Mouse (Mus musculus): ENCODE results near the gene Aurka. TPM values are rescaled to one million over a fixed set of nuclear protein-coding genes. Genes with fewer than 3 reads are reported as not detected.

Gene Aurka
- polyA plus RNA-seq (2016; fragmentation: Nextera tagmentation; extraction: Ambion mirVana), result 102 and 106 TPM in 2 replicates

GRCm38 (mm10) chr2:172370411-172371223 is at the start of gene Aurka, which contains the start of gene Cstf1:
TSS of gene Aurka (minus strand) at chr2:172370535.
TSS of gene Cstf1 (plus strand) at chr2:172370681.
- peak within 1 kb of the TSS; percentile 91 for H3K4me2 ChIP-seq
- ATAC-seq (ENCODE audit: insufficient number of reproducible peaks, low FRiP score), result peak; percentile 98
- H3K4me1 ChIP-seq (replicated peaks), result peaks cover 30% of the 10 kb centered on the region
- H3K27me3 ChIP-seq (replicated peaks), result no peaks in the 10 kb centered on the region
- H3K4me3 ChIP-seq, result peak within 1 kb of the TSS; percentile 94
- H3K36me3 ChIP-seq, result peaks cover 56% of the 10 kb centered on the region
- H3K9ac ChIP-seq, result peak within 1 kb of the TSS; percentile 92
- no peaks in the 10 kb centered on the region for H3K9me3 ChIP-seq (replicated peaks)
- peak within 1 kb of the TSS; percentile 77 for H3K27ac ChIP-seq (ENCODE audit: poor library complexity, severe bottlenecking)
- WGBS, result under 1% methylated on average over 66 of the region's 66 CpGs

- H3K27ac ChIP-seq (ENCODE audit: poor library complexity, severe bottlenecking), result no peak overlapping the region
- no peak for ATAC-seq (ENCODE audit: insufficient number of reproducible peaks, low FRiP score)
- H3K4me3 ChIP-seq, result no peak overlapping the region
- H3K27me3 ChIP-seq (replicated peaks), result peaks cover 5% of the 10 kb centered on the region; the same call in 1 of the 2 replicates
- no peaks in the 10 kb centered on the region for H3K36me3 ChIP-seq
- H3K9me3 ChIP-seq (replicated peaks), result no peaks in the 10 kb centered on the region
- H3K9ac ChIP-seq, result no peak overlapping the region
- H3K4me1 ChIP-seq (replicated peaks), result peaks cover 7% of the 10 kb centered on the region
- WGBS, result 82% methylated on average over 5 of the region's 5 CpGs
- no peak overlapping the region for H3K4me2 ChIP-seq
Observed at GRCm38 (mm10) chr2:172418208-172418607, 47.9 kb upstream of the Aurka start.

GRCm38 (mm10) chr2:172416876-172417275 is 46.5 kb upstream of the Aurka start:
- no peaks in the 10 kb centered on the region for H3K9me3 ChIP-seq (replicated peaks)
- 90% methylated on average over 5 of the region's 5 CpGs for WGBS
- no peak for ATAC-seq (ENCODE audit: insufficient number of reproducible peaks, low FRiP score)

GRCm38 (mm10) chr2:172416218-172416617 is 45.9 kb upstream of the Aurka start:
- 52% methylated on average over 12 of the region's 12 CpGs for WGBS
- peaks cover 17% of the 10 kb centered on the region for H3K4me1 ChIP-seq (replicated peaks)
- no peak overlapping the region for H3K9ac ChIP-seq
- no peak for ATAC-seq (ENCODE audit: insufficient number of reproducible peaks, low FRiP score)
- no peak overlapping the region for H3K27ac ChIP-seq (ENCODE audit: poor library complexity, severe bottlenecking)
- no peaks in the 10 kb centered on the region for H3K36me3 ChIP-seq
- no peak overlapping the region for H3K4me2 ChIP-seq
- no peaks in the 10 kb centered on the region for H3K9me3 ChIP-seq (replicated peaks)
- H3K4me3 ChIP-seq, result no peak overlapping the region
- peaks cover 5% of the 10 kb centered on the region; the same call in 1 of the 2 replicates for H3K27me3 ChIP-seq (replicated peaks)

More at GRCm38 (mm10) chr2:172416876-172417275, 46.5 kb upstream of the Aurka start:
- H3K27me3 ChIP-seq (replicated peaks), result peaks cover 5% of the 10 kb centered on the region; the same call in 1 of the 2 replicates
- H3K27ac ChIP-seq (ENCODE audit: poor library complexity, severe bottlenecking), result no peak overlapping the region
- H3K4me2 ChIP-seq, result no peak overlapping the region
- H3K4me1 ChIP-seq (replicated peaks), result peaks cover 16% of the 10 kb centered on the region
- no peak overlapping the region for H3K9ac ChIP-seq
- H3K4me3 ChIP-seq, result no peak overlapping the region
- H3K36me3 ChIP-seq, result no peaks in the 10 kb centered on the region

GRCm38 (mm10) chr2:172413894-172414293 is 43.6 kb upstream of the Aurka start:
- H3K4me3 ChIP-seq, result no peak overlapping the region
- H3K4me2 ChIP-seq, result no peak overlapping the region
- 51% methylated on average over 5 of the region's 5 CpGs for WGBS
- H3K27ac ChIP-seq (ENCODE audit: poor library complexity, severe bottlenecking), result 0 out of 2 replicates have a peak overlapping the region, but pooled peaks have one; percentile 4
- peaks cover 5% of the 10 kb centered on the region; the same call in 1 of the 2 replicates for H3K27me3 ChIP-seq (replicated peaks)
- no peaks in the 10 kb centered on the region for H3K36me3 ChIP-seq
- H3K9ac ChIP-seq, result no peak overlapping the region
- ATAC-seq (ENCODE audit: insufficient number of reproducible peaks, low FRiP score), result no peak
- H3K9me3 ChIP-seq (replicated peaks), result no peaks in the 10 kb centered on the region
- peaks cover 19% of the 10 kb centered on the region for H3K4me1 ChIP-seq (replicated peaks)

GRCm38 (mm10) chr2:172413273-172413672 is 42.9 kb upstream of the Aurka start:
- peak; percentile 70 for ATAC-seq (ENCODE audit: insufficient number of reproducible peaks, low FRiP score)
- Histone ChIP-seq H3K9ac (no peak overlapping the region), H3K27ac (ENCODE audit: poor library complexity, severe bottlenecking) (0 out of 2 replicates have a peak overlapping the region, but pooled peaks have one; percentile 4)

GRCm38 (mm10) chr2:172412454-172412853 is 42.1 kb upstream of the Aurka start:
- no peaks in the 10 kb centered on the region for H3K9me3 ChIP-seq (replicated peaks)
- H3K9ac ChIP-seq, result no peak overlapping the region
- ATAC-seq (ENCODE audit: insufficient number of reproducible peaks, low FRiP score), result no peak
- H3K27ac ChIP-seq (ENCODE audit: poor library complexity, severe bottlenecking), result no peak overlapping the region
- no peaks in the 10 kb centered on the region for H3K36me3 ChIP-seq
- H3K27me3 ChIP-seq (replicated peaks), result peaks cover 5% of the 10 kb centered on the region; the same call in 1 of the 2 replicates
- peak overlapping the region; percentile 14; the same call in 1 of the 2 replicates for H3K4me3 ChIP-seq
- peak overlapping the region; percentile 50 for H3K4me2 ChIP-seq
- 4% methylated on average over 9 of the region's 9 CpGs for WGBS
- H3K4me1 ChIP-seq (replicated peaks), result peaks cover 19% of the 10 kb centered on the region

More at GRCm38 (mm10) chr2:172413273-172413672, 42.9 kb upstream of the Aurka start:
- no peak overlapping the region for H3K4me2 ChIP-seq
- WGBS, result 18% methylated on average over 4 of the region's 4 CpGs
- no peaks in the 10 kb centered on the region for H3K36me3 ChIP-seq
- no peaks in the 10 kb centered on the region for H3K9me3 ChIP-seq (replicated peaks)
- H3K4me1 ChIP-seq (replicated peaks), result peaks cover 19% of the 10 kb centered on the region
- H3K4me3 ChIP-seq, result no peak overlapping the region
- H3K27me3 ChIP-seq (replicated peaks), result peaks cover 5% of the 10 kb centered on the region; the same call in 1 of the 2 replicates

- Histone ChIP-seq H3K4me2 (no peak overlapping the region), H3K9ac (no peak overlapping the region), H3K4me1 (replicated peaks) (peaks cover 19% of the 10 kb centered on the region), H3K36me3 (no peaks in the 10 kb centered on the region), H3K27me3 (replicated peaks) (no peaks in the 10 kb centered on the region), H3K9me3 (replicated peaks) (no peaks in the 10 kb centered on the region), H3K27ac (ENCODE audit: poor library complexity, severe bottlenecking) (no peak overlapping the region), H3K4me3 (no peak overlapping the region)
- no peak for ATAC-seq (ENCODE audit: insufficient number of reproducible peaks, low FRiP score)
- WGBS, result 76% methylated on average over 11 of the region's 11 CpGs
Observed at GRCm38 (mm10) chr2:172411091-172411490, 40.8 kb upstream of the Aurka start.

- Histone ChIP-seq H3K9me3 (replicated peaks) (no peaks in the 10 kb centered on the region), H3K4me2 (no peak overlapping the region), H3K27me3 (replicated peaks) (no peaks in the 10 kb centered on the region), H3K36me3 (no peaks in the 10 kb centered on the region), H3K4me3 (no peak overlapping the region), H3K9ac (no peak overlapping the region), H3K4me1 (replicated peaks) (peaks cover 19% of the 10 kb centered on the region), H3K27ac (ENCODE audit: poor library complexity, severe bottlenecking) (no peak overlapping the region)
- ATAC-seq (ENCODE audit: insufficient number of reproducible peaks, low FRiP score), result no peak
- 75% methylated on average over 2 of the region's 2 CpGs for WGBS
Observed at GRCm38 (mm10) chr2:172410686-172411085, 40.4 kb upstream of the Aurka start.

GRCm38 (mm10) chr2:172407499-172407898 is 37.2 kb upstream of the Aurka start:
- no peak overlapping the region for H3K4me3 ChIP-seq
- no peak overlapping the region for H3K27ac ChIP-seq (ENCODE audit: poor library complexity, severe bottlenecking)
- H3K9ac ChIP-seq, result no peak overlapping the region
- 0 out of 2 replicates have a peak, but pooled peaks cover 3% of the 10 kb centered on the region for H3K27me3 ChIP-seq (replicated peaks)
- 69% methylated on average over 2 of the region's 2 CpGs for WGBS
- no peak overlapping the region for H3K4me2 ChIP-seq
- no peaks in the 10 kb centered on the region for H3K9me3 ChIP-seq (replicated peaks)
- peaks cover 5% of the 10 kb centered on the region for H3K4me1 ChIP-seq (replicated peaks)
- H3K36me3 ChIP-seq, result no peaks in the 10 kb centered on the region
- no peak for ATAC-seq (ENCODE audit: insufficient number of reproducible peaks, low FRiP score)

- Histone ChIP-seq H3K9ac (no peak overlapping the region), H3K4me2 (no peak overlapping the region), H3K27me3 (replicated peaks) (peaks cover 5% of the 10 kb centered on the region; the same call in 1 of the 2 replicates), H3K9me3 (replicated peaks) (no peaks in the 10 kb centered on the region), H3K27ac (ENCODE audit: poor library complexity, severe bottlenecking) (no peak overlapping the region; the same call in 1 of the 2 replicates), H3K36me3 (no peaks in the 10 kb centered on the region), H3K4me1 (replicated peaks) (peaks cover 5% of the 10 kb centered on the region; the same call in 1 of the 2 replicates), H3K4me3 (no peak overlapping the region)
- 58% methylated on average over 4 of the region's 4 CpGs for WGBS
- no peak for ATAC-seq (ENCODE audit: insufficient number of reproducible peaks, low FRiP score)
Observed at GRCm38 (mm10) chr2:172406173-172406572, 35.8 kb upstream of the Aurka start.

Data from heart, embryonic 12.5 days (tissue).